Mouse (Mus musculus): ENCODE results near the gene Tpp1. TPM values are rescaled to one million over a fixed set of nuclear protein-coding genes. Genes with fewer than 3 reads are reported as not detected.

The Tpp1 gene
- 74.6 and 77.5 TPM in 2 replicates for polyA plus RNA-seq (2015; fragmentation: Nextera tagmentation; extraction: Ambion mirVana)

- no peaks in the 10 kb centered on the region for H3K9me3 ChIP-seq (replicated peaks; ENCODE audit: control insufficient read depth, low read length)
- peak within 1 kb of the TSS; percentile 36; the same call in 1 of the 2 replicates for H3K27ac ChIP-seq (ENCODE audit: low read length)
- peaks cover 8% of the 10 kb centered on the region for H3K4me1 ChIP-seq (ENCODE audit: control insufficient read depth, insufficient read depth, low read length)
- peak within 1 kb of the TSS; percentile 75 for H3K4me3 ChIP-seq (ENCODE audit: low read length)
- peak within 1 kb of the TSS; percentile 87 for H3K4me2 ChIP-seq (ENCODE audit: low read depth, low read length)
- 18% methylated on average over 20 of the region's 20 CpGs for WGBS
- peak; percentile 93 for ATAC-seq (replicated peaks; ENCODE audit: extremely low read depth, insufficient read depth, low FRiP score)
- peak within 1 kb of the TSS; percentile 84 for H3K9ac ChIP-seq (ENCODE audit: low read length)
- no peaks in the 10 kb centered on the region for H3K27me3 ChIP-seq (ENCODE audit: control insufficient read depth, insufficient read depth, low read length)
- peaks cover 4% of the 10 kb centered on the region for H3K36me3 ChIP-seq (ENCODE audit: control insufficient read depth, insufficient read depth)
Observed at GRCm38 (mm10) chr7:105751491-105752433, at the start of gene Tpp1. Gene Tpp1 (minus strand): TSS chr7:105752235.

DNA sequence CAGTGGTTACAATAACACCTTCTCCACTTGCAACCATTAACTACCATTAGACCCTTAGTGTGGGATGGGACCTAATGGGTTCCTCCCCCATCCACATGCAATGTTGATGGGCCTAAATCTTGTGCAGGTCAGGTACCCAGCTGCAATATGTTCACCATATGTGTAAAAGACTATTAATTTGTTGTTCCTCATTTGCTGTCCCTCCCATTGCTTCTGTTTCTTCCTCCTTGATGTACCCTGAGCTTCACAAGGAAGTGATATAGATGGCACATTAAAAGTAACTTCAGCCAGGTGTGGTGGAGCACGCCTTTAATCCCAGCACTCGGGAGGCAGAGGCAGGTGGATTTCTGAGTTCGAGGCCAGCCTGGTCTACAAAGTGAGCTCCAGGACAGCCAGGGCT is 44.9 kb upstream of the Tpp1 start:
- Histone ChIP-seq H3K27ac (ENCODE audit: low read length) (no peak overlapping the region), H3K4me3 (ENCODE audit: low read length) (no peak overlapping the region), H3K4me2 (ENCODE audit: low read depth, low read length) (no peak overlapping the region), H3K36me3 (ENCODE audit: control insufficient read depth, insufficient read depth) (no peaks in the 10 kb centered on the region), H3K4me1 (ENCODE audit: control insufficient read depth, insufficient read depth, low read length) (no peaks in the 10 kb centered on the region), H3K27me3 (ENCODE audit: control insufficient read depth, insufficient read depth, low read length) (no peaks in the 10 kb centered on the region), H3K9ac (ENCODE audit: low read length) (no peak overlapping the region), H3K9me3 (replicated peaks; ENCODE audit: control insufficient read depth, low read length) (no peaks in the 10 kb centered on the region)
- ATAC-seq (replicated peaks; ENCODE audit: extremely low read depth, insufficient read depth, low FRiP score): no peak
- WGBS: 80% methylated on average over 3 of the region's 3 CpGs

DNA sequence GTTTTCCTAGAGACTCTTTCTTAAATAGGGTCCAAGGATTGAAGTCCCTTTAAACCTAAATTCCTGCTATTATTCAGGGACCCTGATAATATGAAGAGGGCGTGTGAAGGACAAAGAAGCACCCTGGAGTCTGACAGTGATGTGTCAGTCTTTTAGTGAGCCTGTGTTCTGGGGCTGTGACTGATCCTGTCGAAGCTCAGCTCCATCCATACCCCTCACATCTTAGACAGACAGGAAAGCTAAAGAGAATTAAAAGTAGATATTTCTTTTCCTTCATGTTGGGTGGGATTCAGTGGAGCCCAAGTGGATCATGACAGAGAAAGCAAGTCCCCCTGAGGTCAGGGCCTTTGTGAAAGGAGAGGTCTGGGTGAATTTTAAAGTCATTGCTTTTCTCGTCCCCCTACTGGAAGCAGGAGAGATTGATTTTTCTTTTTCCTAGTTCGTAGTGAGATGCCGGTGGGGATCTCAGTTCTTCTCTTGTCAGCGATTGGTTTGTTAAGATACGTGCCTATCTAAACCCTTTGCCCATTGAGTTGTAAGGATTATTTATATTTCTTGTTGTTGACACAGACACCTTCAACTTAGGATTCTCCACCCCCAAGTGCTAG is 43.8 kb upstream of the Tpp1 start:
- H3K9ac ChIP-seq (ENCODE audit: low read length): no peak overlapping the region
- no peak overlapping the region for H3K27ac ChIP-seq (ENCODE audit: low read length)
- 30% methylated on average over 7 of the region's 7 CpGs for WGBS
- H3K9me3 ChIP-seq (replicated peaks; ENCODE audit: control insufficient read depth, low read length): no peaks in the 10 kb centered on the region
- no peak overlapping the region for H3K4me2 ChIP-seq (ENCODE audit: low read depth, low read length)
- H3K27me3 ChIP-seq (ENCODE audit: control insufficient read depth, insufficient read depth, low read length): no peaks in the 10 kb centered on the region
- no peak overlapping the region for H3K4me3 ChIP-seq (ENCODE audit: low read length)
- no peaks in the 10 kb centered on the region for H3K4me1 ChIP-seq (ENCODE audit: control insufficient read depth, insufficient read depth, low read length)
- ATAC-seq (replicated peaks; ENCODE audit: extremely low read depth, insufficient read depth, low FRiP score): no peak
- no peaks in the 10 kb centered on the region for H3K36me3 ChIP-seq (ENCODE audit: control insufficient read depth, insufficient read depth)

GRCm38 (mm10) chr7:105793701-105794100 is 41.7 kb upstream of the Tpp1 start:
- Histone ChIP-seq H3K27me3 (ENCODE audit: control insufficient read depth, insufficient read depth, low read length) (peaks cover 4% of the 10 kb centered on the region; the same call in 1 of the 2 replicates), H3K9ac (ENCODE audit: low read length) (no peak overlapping the region), H3K27ac (ENCODE audit: low read length) (peak overlapping the region; percentile 14; the same call in 1 of the 2 replicates), H3K4me2 (ENCODE audit: low read depth, low read length) (no peak overlapping the region), H3K36me3 (ENCODE audit: control insufficient read depth, insufficient read depth) (no peaks in the 10 kb centered on the region), H3K4me1 (ENCODE audit: control insufficient read depth, insufficient read depth, low read length) (no peaks in the 10 kb centered on the region), H3K4me3 (ENCODE audit: low read length) (no peak overlapping the region), H3K9me3 (replicated peaks; ENCODE audit: control insufficient read depth, low read length) (no peaks in the 10 kb centered on the region)
- WGBS: 70% methylated on average over 7 of the region's 7 CpGs
- no peak for ATAC-seq (replicated peaks; ENCODE audit: extremely low read depth, insufficient read depth, low FRiP score)

GRCm38 (mm10) chr7:105791147-105791546 is 39.1 kb upstream of the Tpp1 start:
- 68% methylated on average over 1 of the region's 1 CpGs for WGBS
- H3K36me3 ChIP-seq (ENCODE audit: control insufficient read depth, insufficient read depth): no peaks in the 10 kb centered on the region
- no peak overlapping the region for H3K4me3 ChIP-seq (ENCODE audit: low read length)
- no peaks in the 10 kb centered on the region for H3K9me3 ChIP-seq (replicated peaks; ENCODE audit: control insufficient read depth, low read length)
- H3K9ac ChIP-seq (ENCODE audit: low read length): no peak overlapping the region
- H3K4me2 ChIP-seq (ENCODE audit: low read depth, low read length): no peak overlapping the region
- no peak for ATAC-seq (replicated peaks; ENCODE audit: extremely low read depth, insufficient read depth, low FRiP score)
- no peak overlapping the region for H3K27ac ChIP-seq (ENCODE audit: low read length)
- H3K4me1 ChIP-seq (ENCODE audit: control insufficient read depth, insufficient read depth, low read length): no peaks in the 10 kb centered on the region; the same call in 1 of the 2 replicates
- H3K27me3 ChIP-seq (ENCODE audit: control insufficient read depth, insufficient read depth, low read length): peaks cover 12% of the 10 kb centered on the region

GRCm38 (mm10) chr7:105787285-105788140 is 35.5 kb upstream of the Tpp1 start, which contains the start of gene Dchs1:
Gene Dchs1 (minus strand): TSS chr7:105787654.
- Histone ChIP-seq H3K4me2 (ENCODE audit: low read depth, low read length) (peak within 1 kb of the TSS; percentile 74), H3K9ac (ENCODE audit: low read length) (peak within 1 kb of the TSS; percentile 82), H3K9me3 (replicated peaks; ENCODE audit: control insufficient read depth, low read length) (no peaks in the 10 kb centered on the region), H3K4me3 (ENCODE audit: low read length) (peak within 1 kb of the TSS; percentile 78), H3K27me3 (ENCODE audit: control insufficient read depth, insufficient read depth, low read length) (peaks cover 18% of the 10 kb centered on the region), H3K36me3 (ENCODE audit: control insufficient read depth, insufficient read depth) (no peaks in the 10 kb centered on the region), H3K27ac (ENCODE audit: low read length) (peak within 1 kb of the TSS; percentile 86), H3K4me1 (ENCODE audit: control insufficient read depth, insufficient read depth, low read length) (peaks cover 5% of the 10 kb centered on the region; the same call in 1 of the 2 replicates)
- ATAC-seq (replicated peaks; ENCODE audit: extremely low read depth, insufficient read depth, low FRiP score): peak; percentile 69
- under 1% methylated on average over 64 of the region's 97 CpGs for WGBS

- H3K4me2 ChIP-seq (ENCODE audit: low read depth, low read length): peak overlapping the region; percentile 74
- H3K27ac ChIP-seq (ENCODE audit: low read length): peak overlapping the region; percentile 86
- H3K36me3 ChIP-seq (ENCODE audit: control insufficient read depth, insufficient read depth): no peaks in the 10 kb centered on the region
- peak overlapping the region; percentile 82 for H3K9ac ChIP-seq (ENCODE audit: low read length)
- peak; percentile 53; the same call in 1 of the 2 replicates for ATAC-seq (replicated peaks; ENCODE audit: extremely low read depth, insufficient read depth, low FRiP score)
- H3K27me3 ChIP-seq (ENCODE audit: control insufficient read depth, insufficient read depth, low read length): peaks cover 18% of the 10 kb centered on the region
- peaks cover 5% of the 10 kb centered on the region; the same call in 1 of the 2 replicates for H3K4me1 ChIP-seq (ENCODE audit: control insufficient read depth, insufficient read depth, low read length)
- no peaks in the 10 kb centered on the region for H3K9me3 ChIP-seq (replicated peaks; ENCODE audit: control insufficient read depth, low read length)
- peak overlapping the region; percentile 78 for H3K4me3 ChIP-seq (ENCODE audit: low read length)
- 9% methylated on average over 18 of the region's 20 CpGs for WGBS
Observed at GRCm38 (mm10) chr7:105786506-105787284, 34.7 kb upstream of the Tpp1 start.

DNA sequence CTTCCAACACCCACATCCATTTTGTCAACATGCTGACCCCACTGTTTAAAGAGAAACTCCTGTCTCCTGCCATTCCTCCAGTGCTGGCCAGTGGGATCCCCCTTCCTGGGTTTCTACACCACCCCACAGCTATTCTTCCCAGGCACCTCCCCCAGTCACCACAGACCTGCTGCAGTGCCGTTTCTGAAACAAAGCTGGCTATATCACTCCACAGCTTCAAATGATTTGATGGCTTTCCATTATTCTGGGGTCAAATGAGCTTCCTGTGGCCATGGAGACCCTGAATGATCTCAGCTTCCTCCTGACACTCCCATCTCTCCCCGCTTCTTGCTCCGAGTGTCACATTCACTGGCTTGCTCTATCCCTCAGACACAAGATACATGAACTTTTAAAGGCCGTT is 32.5 kb upstream of the Tpp1 start:
- H3K9ac ChIP-seq (ENCODE audit: low read length): no peak overlapping the region
- ATAC-seq (replicated peaks; ENCODE audit: extremely low read depth, insufficient read depth, low FRiP score): no peak
- peak overlapping the region; percentile 28; the same call in 1 of the 2 replicates for H3K27ac ChIP-seq (ENCODE audit: low read length)

More for the DNA sequence above, 32.5 kb upstream of the Tpp1 start:
- Histone ChIP-seq H3K4me3 (ENCODE audit: low read length) (no peak overlapping the region), H3K4me1 (ENCODE audit: control insufficient read depth, insufficient read depth, low read length) (peaks cover 5% of the 10 kb centered on the region), H3K9me3 (replicated peaks; ENCODE audit: control insufficient read depth, low read length) (no peaks in the 10 kb centered on the region), H3K36me3 (ENCODE audit: control insufficient read depth, insufficient read depth) (no peaks in the 10 kb centered on the region), H3K27me3 (ENCODE audit: control insufficient read depth, insufficient read depth, low read length) (peaks cover 18% of the 10 kb centered on the region), H3K4me2 (ENCODE audit: low read depth, low read length) (peak overlapping the region; percentile 20; the same call in 1 of the 2 replicates)
- 41% methylated on average over 4 of the region's 4 CpGs for WGBS

All from heart, embryonic 16.5 days (tissue).